Mouse (Mus musculus) layer of hippocampus, adult 9-11 months (tissue): Measurements from ENCODE around the gene Defa35.
"Not testable (repeated sequence)": the region's sequence is repeated elsewhere in the genome, so short reads cannot be mapped to it uniquely, and the experiment has no call there.

Experiments used
- DNase-seq: peaks from one replicate; pipeline ENCODE4 v3.0.0; 2022

Defa35 gene

DNA sequence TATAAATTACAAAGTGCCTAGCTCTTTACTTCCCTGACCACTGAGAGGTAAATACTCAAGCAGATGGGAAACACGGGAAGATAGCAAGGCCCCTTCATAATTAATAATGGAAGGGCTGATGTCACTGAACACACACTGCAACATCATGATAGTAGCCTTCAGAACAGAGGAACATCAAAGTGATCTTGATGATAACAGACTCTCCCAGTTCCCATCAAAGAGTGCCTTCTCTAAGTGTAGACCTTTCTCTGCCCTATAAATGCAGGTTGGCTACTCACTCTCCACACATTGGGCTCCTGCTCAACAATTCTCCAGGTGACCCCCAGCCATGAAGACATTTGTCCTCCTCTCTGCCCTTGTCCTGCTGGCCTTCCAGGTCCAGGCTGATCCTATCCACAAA, at the start of gene Defa35:
TSS of gene Defa35 (plus strand) at position 301 of the 400 bp plus-strand sequence.
- not testable (repeated sequence) for DNase-seq

DNA sequence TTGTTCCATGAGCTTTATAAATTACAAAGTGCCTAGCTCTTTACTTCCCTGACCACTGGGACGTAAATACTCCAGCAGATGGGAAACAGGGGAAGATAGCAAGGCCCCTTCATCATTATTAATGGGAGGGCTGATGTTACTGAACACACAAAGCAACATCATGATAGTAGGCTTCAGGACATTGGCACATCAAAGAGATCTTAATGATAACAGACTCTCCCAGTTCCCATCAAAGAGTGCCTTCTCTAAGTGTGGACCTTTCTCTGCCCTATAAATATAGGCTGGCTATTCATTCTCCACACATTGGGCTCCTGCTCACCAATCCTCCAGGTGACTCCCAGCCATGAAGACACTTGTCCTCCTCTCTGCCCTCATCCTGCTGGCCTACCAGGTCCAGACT, 39.6 kb upstream of the Defa35 start, which contains the start of gene Defa21:
TSS of gene Defa21 (plus strand) at position 301 of the 400 bp plus-strand sequence.
- not testable (repeated sequence) for DNase-seq

DNA sequence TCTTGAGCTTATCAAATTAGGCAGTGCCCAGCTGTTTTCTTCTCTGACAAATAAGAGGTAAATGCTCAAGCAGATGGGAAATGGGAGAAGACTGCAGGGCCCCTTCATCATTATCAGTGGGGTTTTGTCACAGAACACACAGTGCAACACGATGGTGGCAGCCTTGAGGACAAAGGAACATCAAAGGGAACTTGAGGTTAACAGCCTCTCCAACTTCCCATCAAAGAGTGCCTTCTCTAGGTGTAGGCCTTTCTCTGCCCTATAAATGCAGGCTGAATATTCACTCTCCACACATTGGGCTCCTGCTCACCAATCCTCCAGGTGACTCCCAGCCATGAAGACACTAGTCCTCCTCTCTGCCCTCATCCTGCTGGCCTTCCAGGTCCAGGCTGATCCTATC, 10.1 kb upstream of the Defa35 start, which contains the start of gene Defa23:
TSS of gene Defa23 (plus strand) at position 301 of the 400 bp plus-strand sequence.
- DNase-seq, result not testable (repeated sequence)

DNA sequence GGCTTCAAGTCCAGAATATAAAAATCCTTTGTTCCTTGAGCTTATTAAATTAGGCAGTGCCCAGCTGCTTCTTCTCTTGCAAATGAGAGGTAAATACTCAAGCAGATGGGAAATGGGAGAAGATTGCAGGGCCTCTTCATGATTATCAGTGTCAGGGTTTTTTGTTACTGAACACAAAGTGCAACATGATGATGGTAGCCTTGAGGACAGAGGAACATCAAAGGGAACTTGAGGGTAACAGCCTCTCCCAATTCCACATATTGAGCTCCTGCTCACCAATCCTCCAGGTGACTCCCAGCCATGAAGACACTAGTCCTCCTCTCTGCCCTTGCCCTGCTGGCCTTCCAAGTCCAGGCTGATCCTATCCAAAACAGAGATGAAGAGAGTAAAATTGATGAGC, 19.3 kb downstream of the Defa35 start, which contains the start of gene Defa25:
TSS of gene Defa25 (plus strand) at position 301 of the 400 bp plus-strand sequence.
- not testable (repeated sequence) for DNase-seq

DNA sequence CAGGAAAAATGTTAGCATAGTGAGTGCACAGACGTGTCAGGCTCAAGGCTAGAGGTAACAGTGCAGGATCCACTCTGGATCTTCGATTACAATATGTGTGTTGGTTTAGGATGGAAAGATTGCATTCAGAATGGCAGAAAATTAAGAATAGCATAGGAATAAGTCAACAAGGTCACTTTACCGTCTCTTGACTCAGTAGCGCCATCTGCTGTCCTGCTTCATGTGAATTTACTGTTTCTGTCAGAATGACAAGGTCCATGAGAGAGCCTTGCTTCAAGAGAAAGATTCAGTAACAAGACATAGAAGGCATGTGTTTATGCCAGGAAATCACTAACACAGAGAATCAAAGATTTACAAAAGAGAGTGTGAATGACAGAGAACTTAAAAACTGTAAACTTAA, 28.3 kb downstream of the Defa35 start:
- no peak for DNase-seq

DNA sequence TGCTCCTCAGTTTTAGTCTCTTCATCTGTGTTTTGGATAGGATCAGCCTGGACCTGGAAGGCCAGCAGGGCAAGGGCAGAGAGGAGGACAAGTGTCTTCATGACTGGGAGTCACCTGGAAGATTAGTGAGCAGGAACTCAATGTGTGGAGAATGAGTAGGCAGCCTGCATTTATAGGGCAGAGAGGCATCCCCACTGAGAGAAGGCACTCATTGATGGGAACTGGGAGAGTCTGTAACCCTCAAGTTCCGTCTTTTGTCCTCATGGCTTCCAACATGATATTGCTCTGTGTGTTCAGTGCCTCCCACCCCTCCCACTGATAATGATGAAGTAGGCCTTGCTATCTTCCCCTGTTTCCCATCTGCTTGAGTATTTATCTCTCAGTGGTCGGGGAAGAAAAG, 31.1 kb downstream of the Defa35 start, which contains the start of gene Gm14851:
TSS of gene Gm14851 (minus strand) at position 101 of the 400 bp plus-strand sequence.
- DNase-seq, result not testable (repeated sequence)
